Mouse (Mus musculus) thymus, adult 2 months (tissue): Measurements from ENCODE around the gene Opcml.

ENCODE experiments used
- CTCF ChIP-seq: fragments of 200-500 bp; IDR thresholded peaks from 2 replicates; pipeline ENCODE4 v1.5.1; 2012; ENCODE audit warnings: mild to moderate bottlenecking, control low read depth, low read length, moderate library complexity, borderline replicate concordance; ENCODE audit not compliant: control insufficient read depth, poor library complexity, insufficient read depth; ENCODE audit errors: extremely low read depth
- POLR2A ChIP-seq: fragments of 200-500 bp; IDR thresholded peaks from 2 replicates; pipeline ENCODE4 v1.6.1; 2012; ENCODE audit warnings: mild to moderate bottlenecking, low read length, control low read depth, moderate library complexity; ENCODE audit not compliant: control insufficient read depth, poor library complexity, insufficient read depth; ENCODE audit errors: extremely low read depth

GRCm38 (mm10) chr9:27871624-27872023 lies 81.0 kb downstream of the Opcml start:
- TF ChIP-seq CTCF (no peak), POLR2A (no peak)
